Mouse (Mus musculus): Measurements from ENCODE around the gene Tinf2. TPM values are rescaled to one million over a fixed set of nuclear protein-coding genes. Genes with fewer than 3 reads are reported as not detected.

Gene Tinf2
- polyA plus RNA-seq, 1 experiment from 2014 or later = 38.7 TPM

Other genes starting within 250 kb of the Tinf2 start
- 137 and 139 TPM in 2 replicates for gene Dhrs4, start 203.1 kb downstream of the Tinf2 start, polyA plus RNA-seq (2015; fragmentation: Nextera tagmentation; extraction: Ambion mirVana)
- gene Carmil3, start 191.2 kb downstream of the Tinf2 start, polyA plus RNA-seq (2015; fragmentation: Nextera tagmentation; extraction: Ambion mirVana) = 2.2 and 2.4 TPM in 2 replicates
- gene Cpne6, start 171.4 kb downstream of the Tinf2 start, polyA plus RNA-seq (2015; fragmentation: Nextera tagmentation; extraction: Ambion mirVana) = 0.25 and 0.40 TPM in 2 replicates
- not detected in 2 replicates for gene Nrl, start 156.8 kb downstream of the Tinf2 start, polyA plus RNA-seq (2015; fragmentation: Nextera tagmentation; extraction: Ambion mirVana)
- gene Pck2, start 141.6 kb downstream of the Tinf2 start, polyA plus RNA-seq (2015; fragmentation: Nextera tagmentation; extraction: Ambion mirVana) = 48.8 and 50.8 TPM in 2 replicates
- 72.8 and 86.2 TPM in 2 replicates for gene Dcaf11, start 121.8 kb downstream of the Tinf2 start, polyA plus RNA-seq (2015; fragmentation: Nextera tagmentation; extraction: Ambion mirVana)
- gene A730061H03Rik, start 121.4 kb downstream of the Tinf2 start, polyA plus RNA-seq (2015; fragmentation: Nextera tagmentation; extraction: Ambion mirVana) = 2.2 and 2.4 TPM in 2 replicates
- gene Fitm1, start 106.2 kb downstream of the Tinf2 start, polyA plus RNA-seq (2015; fragmentation: Nextera tagmentation; extraction: Ambion mirVana) = 0.49 and 0.72 TPM in 2 replicates
- gene Psme1, start 103.7 kb downstream of the Tinf2 start, polyA plus RNA-seq (2015; fragmentation: Nextera tagmentation; extraction: Ambion mirVana) = 197 and 207 TPM in 2 replicates
- gene Emc9, start 96.5 kb downstream of the Tinf2 start, polyA plus RNA-seq (2015; fragmentation: Nextera tagmentation; extraction: Ambion mirVana) = 9.6 and 11.6 TPM in 2 replicates
- gene Psme2, start 90.7 kb downstream of the Tinf2 start, polyA plus RNA-seq (2015; fragmentation: Nextera tagmentation; extraction: Ambion mirVana) = 343 and 366 TPM in 2 replicates
- 15.7 and 16.3 TPM in 2 replicates for gene Rnf31, start 90.1 kb downstream of the Tinf2 start, polyA plus RNA-seq (2015; fragmentation: Nextera tagmentation; extraction: Ambion mirVana)
- 10.5 and 10.8 TPM in 2 replicates for gene Irf9, start 78.2 kb downstream of the Tinf2 start, polyA plus RNA-seq (2015; fragmentation: Nextera tagmentation; extraction: Ambion mirVana)
- gene Rec8, start 63.8 kb downstream of the Tinf2 start, polyA plus RNA-seq (2015; fragmentation: Nextera tagmentation; extraction: Ambion mirVana) = 8.2 and 10.5 TPM in 2 replicates
- gene Ipo4, start 45.9 kb downstream of the Tinf2 start, polyA plus RNA-seq (2015; fragmentation: Nextera tagmentation; extraction: Ambion mirVana) = 63.8 and 72.8 TPM in 2 replicates
- gene Gm49378, start 43.9 kb downstream of the Tinf2 start, polyA plus RNA-seq (2015; fragmentation: Nextera tagmentation; extraction: Ambion mirVana) = 0.86 and 2.6 TPM in 2 replicates
- gene Tm9sf1, start 38.0 kb downstream of the Tinf2 start, polyA plus RNA-seq (2015; fragmentation: Nextera tagmentation; extraction: Ambion mirVana) = 119 and 124 TPM in 2 replicates
- gene Tssk4, start 31.6 kb downstream of the Tinf2 start, polyA plus RNA-seq (2015; fragmentation: Nextera tagmentation; extraction: Ambion mirVana) = 0.75 and 1.2 TPM in 2 replicates
- gene Mdp1, start 21.3 kb downstream of the Tinf2 start, polyA plus RNA-seq (2015; fragmentation: Nextera tagmentation; extraction: Ambion mirVana) = 58.4 and 62.1 TPM in 2 replicates
- 58.6 and 58.7 TPM in 2 replicates for gene Gmpr2, start 9.9 kb downstream of the Tinf2 start, polyA plus RNA-seq (2015; fragmentation: Nextera tagmentation; extraction: Ambion mirVana)
- gene Nedd8, start 9.7 kb downstream of the Tinf2 start, polyA plus RNA-seq (2015; fragmentation: Nextera tagmentation; extraction: Ambion mirVana) = 510 and 527 TPM in 2 replicates
- 1.1 and 1.2 TPM in 2 replicates for gene Tgm1, start 32.1 kb upstream of the Tinf2 start, polyA plus RNA-seq (2015; fragmentation: Nextera tagmentation; extraction: Ambion mirVana)
- gene Rabggta, start 40.4 kb upstream of the Tinf2 start, polyA plus RNA-seq (2015; fragmentation: Nextera tagmentation; extraction: Ambion mirVana) = 34.1 and 34.9 TPM in 2 replicates
- 99.4 and 117 TPM in 2 replicates for gene Dhrs1, start 63.9 kb upstream of the Tinf2 start, polyA plus RNA-seq (2015; fragmentation: Nextera tagmentation; extraction: Ambion mirVana)
- gene Nop9, start 63.9 kb upstream of the Tinf2 start, polyA plus RNA-seq (2015; fragmentation: Nextera tagmentation; extraction: Ambion mirVana) = 35.6 and 36.0 TPM in 2 replicates
- 52.7 and 63.5 TPM in 2 replicates for gene Cideb, start 76.6 kb upstream of the Tinf2 start, polyA plus RNA-seq (2015; fragmentation: Nextera tagmentation; extraction: Ambion mirVana)
- gene Ltb4r2, start 79.6 kb upstream of the Tinf2 start, polyA plus RNA-seq (2015; fragmentation: Nextera tagmentation; extraction: Ambion mirVana) = 0.31 and 0.52 TPM in 2 replicates
- 0.93 and 1.0 TPM in 2 replicates for gene Ltb4r1, start 84.1 kb upstream of the Tinf2 start, polyA plus RNA-seq (2015; fragmentation: Nextera tagmentation; extraction: Ambion mirVana)
- gene Adcy4, start 102.3 kb upstream of the Tinf2 start, polyA plus RNA-seq (2015; fragmentation: Nextera tagmentation; extraction: Ambion mirVana) = 6.7 and 7.0 TPM in 2 replicates
- gene Ripk3, start 107.0 kb upstream of the Tinf2 start, polyA plus RNA-seq (2015; fragmentation: Nextera tagmentation; extraction: Ambion mirVana) = 45.2 and 45.6 TPM in 2 replicates
- 25.7 and 26.3 TPM in 2 replicates for gene Nfatc4, start 141.3 kb upstream of the Tinf2 start, polyA plus RNA-seq (2015; fragmentation: Nextera tagmentation; extraction: Ambion mirVana)
- 14.5 and 18.3 TPM in 2 replicates for gene Nynrin, start 172.2 kb upstream of the Tinf2 start, polyA plus RNA-seq (2015; fragmentation: Nextera tagmentation; extraction: Ambion mirVana)
- 0.18 and 0.29 TPM in 2 replicates for gene Cbln3, start 202.6 kb upstream of the Tinf2 start, polyA plus RNA-seq (2015; fragmentation: Nextera tagmentation; extraction: Ambion mirVana)
- gene Khnyn, start 203.1 kb upstream of the Tinf2 start, polyA plus RNA-seq (2015; fragmentation: Nextera tagmentation; extraction: Ambion mirVana) = 15.1 and 15.4 TPM in 2 replicates
- gene Sdr39u1, start 218.5 kb upstream of the Tinf2 start, polyA plus RNA-seq (2015; fragmentation: Nextera tagmentation; extraction: Ambion mirVana) = 73.6 and 80.3 TPM in 2 replicates

Measured in intestine, embryonic 15.5 days (tissue).